Mouse (Mus musculus): ENCODE measurements at regions not wholly inside any gene's neighbourhood (a gene's known extent, or its start where the extent isn't known, plus 50 kb on each side); places are given as distances from the start of the nearest gene placed in this dataset.

- ChIA-PET CTCF (no interaction called here), POLR2A (no interaction called here)
These were observed 56.5 kb upstream of the Tarsl2 start for GRCm38 (mm10) chr7:65588197-65588596.

GRCm38 (mm10) chr7:65586429-65586828 is 58.3 kb upstream of the Tarsl2 start:
- POLR2A ChIA-PET: interaction anchor here in 1 of 4 experiments (1.6 kb wide), 1 partner anchor 59 kb away, joined by 3 read pairs; the partner anchor contains the start of gene Tjp1
- CTCF ChIA-PET: interaction anchor here in 1 of 4 experiments (0.7 kb wide), 2 partner anchors 54 to 463 kb away, joined by 3 to 4 read pairs; no protein-coding TSS in a partner anchor

GRCm38 (mm10) chr7:65585251-65585650 is 57.7 kb upstream of the Tjp1 start:
- POLR2A ChIA-PET: interaction anchor here in 1 of 4 experiments (0.6 kb wide), 1 partner anchor 13 kb away, joined by 3 read pairs; no protein-coding TSS in a partner anchor
- CTCF ChIA-PET: no interaction called here

- ChIA-PET POLR2A (interaction anchor here in 2 of 4 experiments (0.5 to 0.7 kb wide), 3 partner anchors 38 to 1517 kb away, joined by 3 read pairs; partner anchors contain the start of gene Tarsl2 (in 1 of the 2)), CTCF (no interaction called here)
These were observed 53.5 kb upstream of the Tjp1 start for GRCm38 (mm10) chr7:65580938-65581534.
